Mouse (Mus musculus) 416B (cell line): Measurements from ENCODE around the gene Pycr2.

ENCODE experiments used
- DNase-seq: peaks from one replicate; pipeline ENCODE4 v3.0.0; 2011; ENCODE audit warnings: low read depth

Pycr2 gene

GRCm38 (mm10) chr1:180940776-180941460 lies 36.8 kb downstream of the Pycr2 start:
- peak; percentile 92 for DNase-seq

GRCm38 (mm10) chr1:180941726-180942125 lies 37.6 kb downstream of the Pycr2 start:
- DNase-seq = peak; percentile 35

GRCm38 (mm10) chr1:180942166-180943031 lies 38.3 kb downstream of the Pycr2 start, which contains the start of gene Tmem63a:
Gene Tmem63a, plus strand, starts transcription at chr1:180942344.
- peak; percentile 82 for DNase-seq

- DNase-seq = no peak
Observed at GRCm38 (mm10) chr1:180943032-180943644, 39.0 kb downstream of the Pycr2 start.

- peak; percentile 85 for DNase-seq
Observed at GRCm38 (mm10) chr1:180943896-180944295, 39.8 kb downstream of the Pycr2 start.

GRCm38 (mm10) chr1:180944553-180944952 lies 40.5 kb downstream of the Pycr2 start:
- peak; percentile 95 for DNase-seq

GRCm38 (mm10) chr1:180945001-180945980 lies 41.2 kb downstream of the Pycr2 start:
- peak; percentile 60 for DNase-seq

GRCm38 (mm10) chr1:180946448-180946847 lies 42.4 kb downstream of the Pycr2 start:
- DNase-seq = no peak

GRCm38 (mm10) chr1:180952085-180952746 lies 48.1 kb downstream of the Pycr2 start:
- no peak for DNase-seq

GRCm38 (mm10) chr1:180952808-180953207 lies 48.7 kb downstream of the Pycr2 start:
- DNase-seq = no peak

- DNase-seq = no peak
Observed at GRCm38 (mm10) chr1:180956401-180956800, 52.3 kb downstream of the Pycr2 start.

- peak; percentile 82 for DNase-seq
Observed at GRCm38 (mm10) chr1:180956973-180957381, 52.9 kb downstream of the Pycr2 start.
